Mouse (Mus musculus) urinary bladder, postnatal 4 days (tissue): ENCODE data around the gene Trappc1.

Source experiments
- DNase-seq, 2 experiments: peaks; one replicate each; pipeline ENCODE4 v3.0.0; 2021 to 2022; ENCODE audit warnings: low spot score in 2 of 2

The Trappc1 gene

GRCm38 (mm10) chr11:69369215-69369989, 45.6 kb downstream of the Trappc1 start, which contains the start of gene Chd3:
TSS of gene Chd3 (minus strand) at chr11:69369406.
- DNase-seq, result no peak

DNA sequence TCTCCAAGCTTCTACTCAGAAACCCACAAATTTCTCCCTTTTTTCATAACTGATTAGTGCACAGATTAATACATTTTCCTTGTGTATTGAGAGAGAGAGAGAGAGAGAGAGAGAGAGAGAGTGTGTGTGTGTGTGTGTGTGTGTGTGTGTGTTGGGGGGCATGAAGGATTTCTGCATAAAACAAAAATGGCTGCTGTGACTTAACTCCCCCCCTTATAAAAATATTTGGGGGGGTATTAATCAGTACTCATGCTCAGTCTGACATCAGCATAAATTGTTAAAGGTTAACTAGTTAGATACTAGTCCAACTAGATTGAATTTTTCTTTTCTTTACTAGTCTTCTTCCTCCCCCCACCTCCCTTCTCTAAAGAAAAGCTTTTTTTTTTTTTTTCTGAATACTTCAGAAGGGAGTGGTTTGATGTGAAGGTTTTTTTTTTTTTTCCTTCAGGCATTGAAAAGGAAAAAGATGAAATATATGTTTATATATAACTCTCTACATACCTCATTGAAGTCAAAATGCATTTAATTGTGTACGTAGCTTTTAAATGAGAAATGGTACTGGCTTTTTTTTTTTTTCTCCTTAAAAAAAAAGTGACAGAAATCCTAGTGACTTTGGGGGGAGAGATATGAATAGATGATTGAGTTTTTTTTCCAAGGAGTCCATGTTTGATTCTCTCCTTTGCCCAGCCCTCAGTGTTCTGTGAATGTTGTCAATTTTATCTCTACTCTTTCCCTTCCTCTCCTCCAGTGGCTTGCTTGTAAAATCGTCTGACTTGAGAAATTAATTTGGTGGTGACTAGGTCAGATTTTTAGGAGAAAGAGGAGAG, 46.4 kb downstream of the Trappc1 start:
- no peak for DNase-seq

GRCm38 (mm10) chr11:69370817-69371215, 47.0 kb downstream of the Trappc1 start:
- no peak for DNase-seq

- no peak for DNase-seq
Observed at GRCm38 (mm10) chr11:69371601-69372000, 47.8 kb downstream of the Trappc1 start.

- no peak for DNase-seq
Observed at GRCm38 (mm10) chr11:69372056-69372779, 48.4 kb downstream of the Trappc1 start.

GRCm38 (mm10) chr11:69372780-69373170, 49.0 kb downstream of the Trappc1 start:
- no peak for DNase-seq

GRCm38 (mm10) chr11:69373223-69373965, 49.6 kb downstream of the Trappc1 start:
- no peak for DNase-seq
